Mouse (Mus musculus): ENCODE measurements at regions not wholly inside any gene's neighbourhood (a gene's known extent, or its start where the extent isn't known, plus 50 kb on each side); places are given as distances from the start of the nearest gene placed in this dataset.

DNA sequence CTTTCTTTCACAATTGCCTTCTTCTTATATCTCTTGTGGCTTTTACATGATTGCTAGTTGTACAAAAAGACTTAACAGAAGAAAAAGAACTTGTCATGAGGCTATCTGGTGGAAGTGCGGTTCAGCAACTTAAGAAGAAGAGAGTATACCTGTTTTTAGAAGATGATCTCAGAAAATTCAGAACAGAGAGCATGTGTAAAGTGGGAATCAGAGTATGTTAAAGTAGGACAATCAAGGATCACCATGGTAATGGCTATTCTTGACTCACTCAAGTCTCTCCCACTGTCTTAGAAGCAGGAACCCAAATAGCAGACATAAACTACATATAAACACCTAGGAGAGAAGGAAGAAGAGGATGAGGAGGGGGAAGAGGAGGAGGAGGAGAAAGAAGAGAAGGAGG lies 857.9 kb upstream of the Nr2f1 start:
- DNase-seq: no peak

DNA sequence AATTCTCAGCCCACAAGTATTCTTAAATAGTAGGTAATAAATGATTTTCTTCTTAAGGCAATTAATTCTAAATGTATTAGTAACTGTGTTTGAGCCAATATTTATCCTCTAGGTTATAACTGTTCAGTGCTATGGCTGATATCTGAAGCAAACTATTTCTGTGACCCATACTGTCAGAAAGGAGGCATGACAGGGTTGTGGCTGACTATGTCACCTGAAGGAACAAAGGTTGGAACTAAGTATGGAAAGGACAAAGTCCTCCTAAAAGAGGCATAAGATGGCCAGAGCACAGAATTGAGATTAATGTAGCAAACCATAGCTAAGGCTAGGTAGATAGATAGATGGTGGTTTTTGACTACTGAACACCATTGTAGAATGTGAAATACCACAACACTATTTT lies 854.9 kb upstream of the Nr2f1 start:
- DNase-seq: no peak

GRCm38 (mm10) chr13:79053428-79053827 lies 853.9 kb upstream of the Nr2f1 start:
- no peak for DNase-seq

- DNase-seq: no peak
These were observed 847.7 kb upstream of the Nr2f1 start for GRCm38 (mm10) chr13:79047240-79047639.

DNA sequence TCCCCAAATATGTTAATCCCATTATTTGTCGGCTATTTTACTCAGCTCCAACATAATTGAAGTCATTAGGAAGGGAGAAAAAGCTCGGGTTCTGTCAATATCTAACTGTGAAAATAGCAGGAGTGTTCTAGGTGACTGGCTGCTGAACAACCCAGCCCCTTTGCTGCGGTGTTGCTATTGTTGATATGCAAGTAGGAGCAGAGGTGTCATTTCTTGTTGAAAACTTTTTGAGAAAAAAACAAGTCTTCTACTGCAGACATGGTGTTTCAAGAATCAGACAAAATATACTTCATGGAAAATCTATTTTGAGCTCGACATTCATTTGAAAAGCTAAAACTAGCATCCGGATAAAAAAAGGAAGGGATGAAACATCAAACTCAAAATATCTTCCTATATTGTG lies 845.1 kb upstream of the Nr2f1 start:
- no peak for DNase-seq

DNA sequence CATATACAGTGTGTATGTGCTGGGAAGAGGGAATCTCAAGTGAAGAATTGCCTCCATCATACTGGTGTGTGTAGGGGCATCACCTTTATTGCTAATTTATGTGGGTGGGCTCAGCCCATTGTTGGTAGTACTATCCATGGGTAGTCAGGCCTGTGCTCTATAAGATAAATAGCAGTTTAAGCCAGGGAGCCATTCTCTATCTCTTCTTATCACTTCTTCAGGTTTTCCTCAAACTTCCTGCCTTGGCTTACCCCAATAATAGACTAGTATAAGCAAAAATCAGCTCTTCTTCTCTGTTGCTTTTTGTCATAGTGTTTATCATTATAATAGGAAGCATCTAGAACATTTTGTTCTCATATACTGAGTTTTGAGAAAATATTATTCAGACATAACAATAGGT lies 838.3 kb upstream of the Nr2f1 start:
- no peak for DNase-seq

DNA sequence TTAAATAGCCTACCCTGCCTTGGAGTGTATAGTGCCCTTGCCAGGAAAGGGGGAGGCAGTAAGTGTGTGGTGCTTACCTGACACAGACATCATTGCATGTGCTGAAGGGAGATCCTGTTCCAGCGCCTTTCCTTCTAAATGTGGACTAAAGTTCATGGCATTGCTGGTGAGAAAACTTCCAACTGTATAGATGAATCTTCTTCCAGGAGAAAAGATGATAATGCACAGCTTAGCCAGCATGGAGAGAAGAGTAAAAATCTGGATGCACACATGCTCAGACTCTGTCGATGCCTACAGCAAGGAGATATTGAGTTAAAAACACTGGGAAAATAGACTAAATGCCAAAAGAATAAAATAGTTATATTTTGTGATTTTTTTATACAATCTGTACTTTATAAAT lies 835.7 kb upstream of the Nr2f1 start:
- no peak for DNase-seq

DNA sequence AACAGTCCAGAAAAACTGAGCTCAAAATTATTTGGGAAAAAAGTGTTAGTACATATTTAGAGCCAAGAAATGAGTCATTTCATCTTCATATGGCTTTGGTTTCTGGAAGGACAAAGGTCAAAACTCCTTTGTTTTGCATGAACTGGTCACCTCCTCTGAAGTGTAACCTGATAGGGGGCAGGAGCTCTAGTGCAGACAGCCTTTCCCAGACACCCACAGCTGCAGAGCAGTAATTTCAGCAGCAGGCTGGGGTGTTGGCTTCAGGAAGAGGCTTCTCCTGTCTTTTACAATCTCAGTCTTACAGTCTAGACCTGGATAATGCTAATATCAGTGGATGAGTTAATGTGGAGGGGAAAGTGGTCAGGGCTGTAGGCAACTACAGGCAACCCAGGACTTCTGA lies 830.4 kb upstream of the Nr2f1 start:
- DNase-seq: no peak

- peak; percentile 2 to 54 for DNase-seq
These were observed 828.6 kb upstream of the Nr2f1 start for GRCm38 (mm10) chr13:79027877-79028760.

GRCm38 (mm10) chr13:79025645-79026044 lies 826.1 kb upstream of the Nr2f1 start:
- no peak for DNase-seq

DNA sequence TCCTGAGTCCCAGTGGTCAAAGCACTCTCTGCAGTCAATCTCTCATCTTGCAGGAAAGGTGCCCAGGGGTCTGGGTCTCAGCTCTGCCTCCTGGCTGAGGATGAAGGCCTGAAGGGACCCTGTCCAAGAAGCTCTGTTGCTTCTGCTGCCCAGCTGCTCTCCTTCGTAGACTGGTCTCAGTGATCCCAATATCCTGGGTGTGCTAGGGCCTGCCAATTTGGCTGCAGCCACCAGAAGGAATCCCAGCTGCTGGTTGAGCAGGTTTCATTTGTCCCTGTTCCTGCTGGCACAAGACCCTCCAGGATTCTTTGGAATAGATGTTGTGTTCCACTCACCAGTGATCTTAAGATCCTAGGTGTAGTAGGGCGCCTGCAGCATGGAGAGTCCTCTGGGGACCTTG lies 818.5 kb upstream of the Nr2f1 start:
- no peak for DNase-seq

DNA sequence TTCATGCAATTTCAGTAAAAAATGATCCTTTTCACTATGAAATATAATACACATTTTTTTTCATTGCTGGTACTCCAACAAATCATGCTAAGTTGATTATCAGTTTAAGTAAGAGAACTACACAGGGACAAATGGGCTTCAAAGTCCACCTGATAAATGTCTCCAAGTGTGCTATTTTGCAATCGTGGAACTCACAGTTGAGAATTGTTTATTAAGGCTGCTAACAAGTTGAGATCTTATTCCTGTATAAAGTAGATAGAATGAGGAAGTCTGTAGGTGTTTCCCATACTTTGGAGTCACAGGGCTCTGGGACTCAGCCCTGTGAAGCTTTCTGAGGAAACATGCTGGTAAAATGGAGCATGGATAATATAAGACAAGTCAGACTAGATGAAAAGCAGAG lies 803.8 kb upstream of the Nr2f1 start:
- DNase-seq: no peak

- no peak for DNase-seq
These were observed 799.3 kb upstream of the Nr2f1 start for GRCm38 (mm10) chr13:78998855-78999254.

GRCm38 (mm10) chr13:78992326-78992725 lies 792.8 kb upstream of the Nr2f1 start:
- DNase-seq: no peak

- DNase-seq: no peak
These were observed 786.4 kb upstream of the Nr2f1 start for GRCm38 (mm10) chr13:78985921-78986320.

- no peak for DNase-seq
These were observed 777.7 kb upstream of the Nr2f1 start for GRCm38 (mm10) chr13:78977224-78977780.

DNA sequence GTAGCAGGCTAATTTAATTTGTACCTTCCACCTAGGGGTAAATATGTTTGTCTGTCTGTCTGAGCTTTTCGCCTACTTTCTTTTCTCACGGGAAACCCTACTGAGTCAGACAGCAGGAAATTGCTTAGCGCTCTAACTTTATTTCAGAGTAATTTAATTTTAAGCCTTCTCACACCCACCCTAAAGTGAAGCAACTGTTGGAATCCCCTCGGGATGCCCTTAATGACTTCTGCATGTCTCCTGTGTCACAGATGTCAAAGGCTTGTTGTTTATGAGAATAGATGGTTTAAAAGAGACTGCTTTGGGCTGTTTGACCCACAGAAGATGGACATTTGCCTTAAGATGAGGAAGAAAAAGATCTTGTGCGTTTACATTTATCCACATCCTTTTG lies 738.8 kb upstream of the Nr2f1 start:
- DNase-seq: no peak

GRCm38 (mm10) chr13:78937389-78938350 lies 738.1 kb upstream of the Nr2f1 start:
- DNase-seq: no peak

DNA sequence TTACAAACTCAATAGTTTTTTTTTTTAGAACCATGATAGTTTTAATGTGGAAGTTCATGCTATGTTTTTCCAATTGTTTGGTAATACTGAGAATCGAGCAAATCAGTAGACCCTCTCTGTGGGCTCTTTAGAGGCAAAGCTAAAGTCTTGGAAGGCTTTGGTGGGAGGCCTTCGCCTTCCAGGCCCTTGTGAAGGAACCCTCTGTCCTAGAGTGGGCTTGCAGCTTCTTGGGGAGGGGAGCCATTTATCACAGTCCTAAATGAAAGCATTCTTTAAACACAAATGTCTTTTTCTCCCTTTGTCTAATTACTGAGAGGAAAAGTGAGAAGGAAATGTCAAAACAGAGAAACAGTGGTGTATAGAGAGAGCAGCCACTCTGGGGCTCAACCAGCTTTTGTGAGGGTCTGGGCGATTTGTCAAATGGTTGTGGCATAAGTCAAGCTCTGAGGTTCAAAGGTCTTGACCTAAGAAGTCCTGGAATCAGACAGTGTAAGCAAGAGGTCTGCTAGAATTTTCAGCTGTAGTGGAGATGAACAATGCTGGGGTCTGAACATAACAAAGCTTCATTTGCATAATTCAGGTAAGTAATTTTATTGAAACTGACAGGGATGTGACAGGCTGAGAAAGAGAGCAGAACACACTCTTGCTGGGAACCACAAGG lies 736.6 kb upstream of the Nr2f1 start:
- DNase-seq: no peak

GRCm38 (mm10) chr13:78928347-78928746 lies 728.8 kb upstream of the Nr2f1 start:
- DNase-seq: no peak

DNA sequence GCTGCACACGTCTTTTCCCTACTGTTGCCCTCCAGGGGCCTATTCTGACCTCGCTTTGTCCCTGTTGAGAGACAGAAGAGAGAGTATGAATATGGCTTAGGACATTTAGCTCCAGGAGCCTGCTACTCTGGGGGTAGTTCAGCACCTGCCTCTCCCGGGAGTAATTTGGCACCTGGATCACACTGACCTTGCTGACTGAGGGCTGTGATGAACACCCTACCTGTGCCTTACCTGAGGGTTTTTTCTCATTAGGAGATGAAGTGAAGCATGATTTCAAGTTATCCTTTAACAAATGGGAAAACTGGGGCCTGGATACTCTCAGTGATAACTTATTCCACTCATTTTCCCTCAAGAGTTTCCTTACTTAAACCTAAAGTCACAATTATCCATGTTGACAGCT lies 721.2 kb upstream of the Nr2f1 start:
- peak; percentile 1 to 4 for DNase-seq

DNA sequence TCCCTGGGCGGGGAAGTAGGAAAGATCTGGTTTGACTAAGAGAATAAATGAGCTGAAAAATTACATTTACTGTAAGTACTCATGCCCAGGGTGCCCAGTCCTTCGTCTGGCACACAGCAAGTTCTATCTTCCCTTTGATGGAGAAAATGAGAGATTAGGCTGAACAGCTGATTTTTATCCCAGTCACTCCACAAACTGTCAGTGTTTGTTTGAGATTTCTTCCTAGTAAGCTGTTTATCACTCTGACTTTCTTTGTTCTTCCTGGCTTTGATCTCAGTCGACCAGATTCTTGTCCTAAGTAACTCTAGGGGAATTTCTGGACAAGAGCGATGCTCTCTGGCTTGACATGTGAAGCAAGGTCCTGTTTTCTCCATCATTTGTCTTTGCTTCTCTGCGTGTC lies 710.3 kb upstream of the Nr2f1 start:
- no peak for DNase-seq

DNA sequence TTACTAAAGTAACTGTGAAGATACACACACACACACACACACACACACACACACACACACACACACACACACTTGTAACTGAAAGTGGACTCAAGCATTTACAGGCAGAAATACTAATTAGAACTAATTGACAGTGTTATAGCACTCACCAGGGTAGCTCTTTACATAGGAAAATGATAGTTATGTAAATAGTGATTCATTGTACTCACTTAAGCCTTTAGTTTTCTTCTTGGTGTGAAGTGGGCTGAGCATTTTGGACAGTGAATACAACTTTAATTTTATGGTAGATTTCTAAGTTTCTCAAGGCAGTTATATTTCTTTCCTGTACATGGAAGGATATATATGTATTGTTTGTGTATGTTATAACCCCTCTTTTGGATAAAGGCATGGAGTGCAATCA lies 704.5 kb upstream of the Nr2f1 start:
- DNase-seq: no peak
